Mouse (Mus musculus) cerebellum, adult 2 months (tissue): Measurements from ENCODE around the gene Gm10053.

ENCODE experiments used
- CTCF ChIP-seq: fragments of 200-500 bp; IDR thresholded peaks from 2 replicates; pipeline ENCODE4 v1.5.1; 2011; ENCODE audit warnings: low read depth, mild to moderate bottlenecking, control low read depth, low read length, moderate library complexity, borderline replicate concordance; ENCODE audit not compliant: insufficient read depth
- POLR2A ChIP-seq: fragments of 200-500 bp; IDR thresholded peaks from 2 replicates; pipeline ENCODE4 v1.6.1; 2011; ENCODE audit warnings: low read length, control low read depth, borderline replicate concordance; ENCODE audit not compliant: insufficient read depth

GRCm38 (mm10) chr19:24885504-24885903 lies 10.0 kb downstream of the Gm10053 start:
- peak; percentile 79 for TF ChIP-seq CTCF
- TF ChIP-seq POLR2A, result no peak
